Mouse (Mus musculus) layer of hippocampus, postnatal 36 days (tissue): ENCODE results near the gene Pxmp2. TPM values are rescaled to one million over a fixed set of nuclear protein-coding genes. Genes with fewer than 3 reads are reported as not detected.
A peak's percentile ranks its signal among the peaks of the same experiment; 100 is the strongest.

Experiments used
- DNase-seq, 2 experiments: peaks; one replicate each; pipeline ENCODE4 v3.0.0; 2022
- total RNA-seq, 2 experiments: library from RNA; stranded (reverse); gene quantifications; 2 replicates each; pipeline ENCODE4 v1.2.3; 2021

Pxmp2 gene
- total RNA-seq, 2 experiments from 2014 or later, result 8.5 to 9.4 TPM

- peak; percentile 90 to 93 for DNase-seq
Observed at GRCm38 (mm10) chr5:110230780-110231461, 55.1 kb downstream of the Pxmp2 start, which contains the start of gene Ankle2. TSS of gene Ankle2 (plus strand) at chr5:110231004.

GRCm38 (mm10) chr5:110230401-110230779, 55.6 kb downstream of the Pxmp2 start:
- DNase-seq, result peak in 1 of 2 experiments; percentile 5

GRCm38 (mm10) chr5:110227336-110227883, 58.6 kb downstream of the Pxmp2 start:
- DNase-seq, result no peak

GRCm38 (mm10) chr5:110225056-110225455, 60.9 kb downstream of the Pxmp2 start:
- no peak for DNase-seq

Other genes with a start within 250 kb of the Pxmp2 start
- 10 to 100 TPM; 14.7 to 20.8 TPM for gene Gm17655, start 213.7 kb downstream of the Pxmp2 start, total RNA-seq
- under 1 TPM in 1 of 2 experiments, not detected in 1; 0.27 TPM for gene Gm35315, start 191.8 kb downstream of the Pxmp2 start, total RNA-seq
- 1 to 10 TPM; 3.3 to 4.5 TPM for gene Plcxd1, start 186.2 kb downstream of the Pxmp2 start, total RNA-seq
- 10 to 100 TPM; 75.8 to 83.0 TPM for gene Gtpbp6, start 178.0 kb downstream of the Pxmp2 start, total RNA-seq
- gene Zfp605, start 176.1 kb downstream of the Pxmp2 start, total RNA-seq, result 10 to 100 TPM; 16.0 to 18.3 TPM
- gene Chfr, start 150.3 kb downstream of the Pxmp2 start, total RNA-seq, result 10 to 100 TPM; 45.8 to 59.9 TPM
- 10 to 100 TPM; 45.5 to 51.6 TPM for gene Golga3, start 109.5 kb downstream of the Pxmp2 start, total RNA-seq
- 10 to 100 TPM; 38.6 to 48.2 TPM for gene Ankle2, start 55.2 kb downstream of the Pxmp2 start, total RNA-seq
- gene Pgam5, start 16.3 kb downstream of the Pxmp2 start, total RNA-seq, result 10 to 100 TPM; 57.4 to 62.8 TPM
- gene Pole, start 120 bp upstream of the Pxmp2 start, total RNA-seq, result 1 to 10 TPM; 1.2 to 2.1 TPM
- under 1 TPM in 1 of 2 experiments, not detected in 1; 0.27 TPM for gene P2rx2, start 57.0 kb upstream of the Pxmp2 start, total RNA-seq
- not detected for gene Lrcol1, start 58.5 kb upstream of the Pxmp2 start, total RNA-seq
- 10 to 100 TPM; 78.1 to 89.6 TPM for gene Fbrsl1, start 162.3 kb upstream of the Pxmp2 start, total RNA-seq